Mouse (Mus musculus) embryonic facial prominence, embryonic 13.5 days (tissue): ENCODE measurements around the gene Scg2. TPM values are rescaled to one million over a fixed set of nuclear protein-coding genes. Genes with fewer than 3 reads are reported as not detected.

Experiments used
- ATAC-seq: fragments of 200-750 bp; cut with Nextera tagmentation; 2 replicates; pipeline ENCODE4 v1.8.0; 2017; ENCODE audit warnings: low read depth; ENCODE audit not compliant: insufficient number of reproducible peaks, insufficient read depth, low FRiP score, low TSS enrichment
- H3K27ac ChIP-seq: fragments of 300-500 bp; sonication (generic); 2 replicates; pipeline ENCODE4 v1.5.1; 2015; ENCODE audit warnings: moderate library complexity, mild to moderate bottlenecking, inconsistent platforms
- H3K27me3 ChIP-seq: fragments of 300-500 bp; sonication (generic); 2 replicates; pipeline ENCODE4 v1.6.1; 2015; ENCODE audit warnings: mild to moderate bottlenecking, inconsistent platforms
- H3K36me3 ChIP-seq: fragments of 300-500 bp; sonication (generic); 2 replicates; pipeline ENCODE4 v1.6.1; 2015; ENCODE audit warnings: mild to moderate bottlenecking, inconsistent platforms
- H3K4me1 ChIP-seq: fragments of 300-500 bp; sonication (generic); 2 replicates; pipeline ENCODE4 v1.6.1; 2015; ENCODE audit warnings: inconsistent platforms
- H3K4me2 ChIP-seq: fragments of 300-500 bp; sonication (generic); 2 replicates; pipeline ENCODE4 v1.6.1; 2015; ENCODE audit warnings: moderate library complexity, mild to moderate bottlenecking, inconsistent platforms
- H3K4me3 ChIP-seq: fragments of 300-500 bp; sonication (generic); 2 replicates; pipeline ENCODE4 v1.5.1; 2015; ENCODE audit warnings: mild to moderate bottlenecking, inconsistent platforms
- H3K9ac ChIP-seq: fragments of 300-500 bp; sonication (generic); 2 replicates; pipeline ENCODE4 v1.6.1; 2015; ENCODE audit warnings: mild to moderate bottlenecking, inconsistent platforms
- H3K9me3 ChIP-seq: fragments of 300-500 bp; sonication (generic); 2 replicates; pipeline ENCODE4 v1.6.1; 2016; ENCODE audit warnings: inconsistent platforms
- WGBS: fragments of 180-500 bp; shearing (Covaris S2); methylation state at CpG from one replicate; pipeline ENCODE4 v1.1.7; 2015; ENCODE audit warnings: mixed read lengths; 5-methylcytosine and 5-hydroxymethylcytosine counted together
- polyA plus RNA-seq: library from polyadenylated mRNA; unstranded; fragments of >200 nt; fragmentation: Nextera tagmentation; extraction: Ambion mirVana; gene quantifications from 2 replicates; pipeline ENCODE4 v1.2.1, GENCODE M21; 2015

Scg2 gene
- polyA plus RNA-seq, 1 experiment from 2014 or later: 3.1 TPM

- no peak for ATAC-seq
Measured at GRCm38 (mm10) chr1:79437755-79438154, 2.2 kb downstream of the Scg2 start.

GRCm38 (mm10) chr1:79436671-79437070 is 3.2 kb downstream of the Scg2 start:
- Histone ChIP-seq H3K36me3 (no peaks in the 10 kb centered on the region), H3K9ac (no peak overlapping the region)

More at GRCm38 (mm10) chr1:79437755-79438154, 2.2 kb downstream of the Scg2 start:
- no peaks in the 10 kb centered on the region for H3K27me3 ChIP-seq
- H3K9ac ChIP-seq: no peak overlapping the region
- H3K27ac ChIP-seq: no peak overlapping the region
- H3K4me3 ChIP-seq: no peak overlapping the region
- no peaks in the 10 kb centered on the region for H3K9me3 ChIP-seq
- 86% methylated on average over 1 of the region's 1 CpGs for WGBS
- H3K4me1 ChIP-seq: no peaks in the 10 kb centered on the region
- no peaks in the 10 kb centered on the region for H3K36me3 ChIP-seq
- no peak overlapping the region for H3K4me2 ChIP-seq

GRCm38 (mm10) chr1:79429058-79429457 is 10.9 kb downstream of the Scg2 start:
- H3K27ac ChIP-seq: no peak overlapping the region
- no peak for ATAC-seq

More at GRCm38 (mm10) chr1:79436671-79437070, 3.2 kb downstream of the Scg2 start:
- Histone ChIP-seq H3K27me3 (no peaks in the 10 kb centered on the region), H3K4me1 (no peaks in the 10 kb centered on the region), H3K4me3 (no peak overlapping the region), H3K4me2 (no peak overlapping the region), H3K9me3 (no peaks in the 10 kb centered on the region), H3K27ac (no peak overlapping the region)
- WGBS: 78% methylated on average over 8 of the region's 8 CpGs
- no peak for ATAC-seq

GRCm38 (mm10) chr1:79415496-79415895 is 24.4 kb downstream of the Scg2 start:
- Histone ChIP-seq H3K27me3 (no peaks in the 10 kb centered on the region), H3K4me3 (no peak overlapping the region), H3K27ac (no peak overlapping the region), H3K4me1 (no peaks in the 10 kb centered on the region), H3K36me3 (no peaks in the 10 kb centered on the region), H3K9me3 (no peaks in the 10 kb centered on the region), H3K9ac (no peak overlapping the region), H3K4me2 (no peak overlapping the region)
- ATAC-seq: no peak

More at GRCm38 (mm10) chr1:79429058-79429457, 10.9 kb downstream of the Scg2 start:
- H3K4me2 ChIP-seq: no peak overlapping the region
- H3K4me1 ChIP-seq: no peaks in the 10 kb centered on the region
- H3K9me3 ChIP-seq: no peaks in the 10 kb centered on the region
- no peaks in the 10 kb centered on the region for H3K36me3 ChIP-seq
- no peak overlapping the region for H3K9ac ChIP-seq
- H3K27me3 ChIP-seq: no peaks in the 10 kb centered on the region
- H3K4me3 ChIP-seq: no peak overlapping the region
- WGBS: 46% methylated on average over 5 of the region's 5 CpGs

- no peak for ATAC-seq
- Histone ChIP-seq H3K4me2 (no peak overlapping the region), H3K36me3 (no peaks in the 10 kb centered on the region), H3K9ac (no peak overlapping the region), H3K27me3 (no peaks in the 10 kb centered on the region), H3K4me1 (peaks cover 4% of the 10 kb centered on the region; the same call in 1 of the 2 replicates), H3K4me3 (no peak overlapping the region), H3K9me3 (no peaks in the 10 kb centered on the region), H3K27ac (no peak overlapping the region)
- WGBS: 71% methylated on average over 7 of the region's 7 CpGs
Measured at GRCm38 (mm10) chr1:79406337-79406942, 33.5 kb downstream of the Scg2 start.

- H3K27ac ChIP-seq: no peak overlapping the region
- no peak overlapping the region for H3K9ac ChIP-seq
- H3K4me2 ChIP-seq: no peak overlapping the region
- ATAC-seq: no peak
- H3K36me3 ChIP-seq: no peaks in the 10 kb centered on the region
- 64% methylated on average over 10 of the region's 10 CpGs for WGBS
- H3K9me3 ChIP-seq: no peaks in the 10 kb centered on the region
- H3K4me3 ChIP-seq: no peak overlapping the region
- no peaks in the 10 kb centered on the region for H3K27me3 ChIP-seq
- no peaks in the 10 kb centered on the region for H3K4me1 ChIP-seq
Measured at GRCm38 (mm10) chr1:79401090-79402012, 38.6 kb downstream of the Scg2 start.

- Histone ChIP-seq H3K27ac (no peak overlapping the region), H3K4me3 (no peak overlapping the region), H3K9me3 (no peaks in the 10 kb centered on the region), H3K4me2 (no peak overlapping the region), H3K4me1 (no peaks in the 10 kb centered on the region), H3K36me3 (no peaks in the 10 kb centered on the region), H3K9ac (no peak overlapping the region), H3K27me3 (no peaks in the 10 kb centered on the region)
- WGBS: 79% methylated on average over 5 of the region's 5 CpGs
- ATAC-seq: no peak
Measured at GRCm38 (mm10) chr1:79400284-79400683, 39.6 kb downstream of the Scg2 start.

Other genes with a start within 250 kb of the Scg2 start
- gene Ap1s3, start 231.9 kb upstream of the Scg2 start, polyA plus RNA-seq: 0.51 and 1.3 TPM in 2 replicates